Mouse (Mus musculus): ENCODE data around the gene C130026I21Rik. TPM values are rescaled to one million over a fixed set of nuclear protein-coding genes. Genes with fewer than 3 reads are reported as not detected.
"Not testable (repeated sequence)": the region's sequence is repeated elsewhere in the genome, so short reads cannot be mapped to it uniquely, and the experiment has no call there.

Gene C130026I21Rik
- polyA plus RNA-seq, 1 experiment from 2014 or later, result 0.63 TPM

GRCm38 (mm10) chr1:85178971-85179370 lies 91.4 kb downstream of the C130026I21Rik start:
- H3K4me3 ChIP-seq (replicated peaks; ENCODE audit: low read length); H3K4me1 ChIP-seq (ENCODE audit: control insufficient read depth, insufficient read depth, low read length); ATAC-seq (ENCODE audit: insufficient read depth, low FRiP score); H3K4me2 ChIP-seq (ENCODE audit: low read depth, low read length); H3K27me3 ChIP-seq (ENCODE audit: control insufficient read depth, insufficient read depth, low read length); H3K9me3 ChIP-seq (replicated peaks; ENCODE audit: control insufficient read depth, low read length); H3K9ac ChIP-seq (ENCODE audit: low read length); H3K27ac ChIP-seq (ENCODE audit: low read length); H3K36me3 ChIP-seq (ENCODE audit: control insufficient read depth, insufficient read depth, low read length): not testable (repeated sequence)
- WGBS, result 73% methylated on average over 4 of the region's 4 CpGs

DNA sequence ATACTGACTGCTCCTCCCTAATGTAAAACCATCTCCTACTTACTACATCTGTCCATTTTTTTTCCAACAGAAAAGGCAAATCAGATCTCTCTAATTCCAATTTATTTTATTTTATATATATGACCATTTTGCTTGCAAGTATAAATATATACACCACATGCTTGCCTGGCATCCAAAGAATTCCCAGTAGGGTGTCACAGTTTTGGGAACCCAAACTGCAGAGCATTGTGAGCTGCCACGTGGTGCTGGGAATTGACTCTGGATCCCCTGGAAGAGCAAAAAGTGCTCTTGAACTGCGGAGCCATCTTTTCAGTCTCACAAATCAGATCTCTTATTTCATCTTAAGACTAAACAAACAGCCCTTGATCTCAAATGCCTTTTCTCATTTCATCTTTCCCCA lies 107.5 kb downstream of the C130026I21Rik start:
- not testable (repeated sequence) for H3K4me3 ChIP-seq (replicated peaks; ENCODE audit: low read length); H3K36me3 ChIP-seq (ENCODE audit: control insufficient read depth, insufficient read depth, low read length); H3K9me3 ChIP-seq (replicated peaks; ENCODE audit: control insufficient read depth, low read length); H3K4me2 ChIP-seq (ENCODE audit: low read depth, low read length); H3K27ac ChIP-seq (ENCODE audit: low read length); H3K4me1 ChIP-seq (ENCODE audit: control insufficient read depth, insufficient read depth, low read length); ATAC-seq (ENCODE audit: insufficient read depth, low FRiP score); H3K9ac ChIP-seq (ENCODE audit: low read length); H3K27me3 ChIP-seq (ENCODE audit: control insufficient read depth, insufficient read depth, low read length)
- WGBS, result 43% methylated on average over 1 of the region's 2 CpGs

DNA sequence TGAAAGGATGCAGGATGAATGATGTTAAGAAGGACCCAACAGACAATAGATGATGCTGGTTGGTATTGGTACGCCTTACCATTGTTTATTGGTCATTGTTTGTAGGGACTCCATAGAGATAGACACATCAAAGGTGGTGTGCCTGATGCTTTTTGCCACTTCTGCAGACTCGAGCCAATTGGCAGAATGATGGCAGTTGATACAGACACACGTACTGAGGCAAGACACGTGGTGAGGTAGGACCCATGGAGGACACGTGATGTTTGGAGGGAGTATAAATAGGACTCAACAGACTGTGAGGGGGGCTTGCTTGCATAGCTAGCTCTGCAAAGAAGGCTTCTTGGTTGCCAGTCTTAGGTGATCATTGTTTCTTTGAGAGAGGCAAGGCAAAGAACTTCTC lies 115.2 kb downstream of the C130026I21Rik start:
- H3K27me3 ChIP-seq (ENCODE audit: control insufficient read depth, insufficient read depth, low read length); ATAC-seq (ENCODE audit: insufficient read depth, low FRiP score); H3K36me3 ChIP-seq (ENCODE audit: control insufficient read depth, insufficient read depth, low read length); H3K4me3 ChIP-seq (replicated peaks; ENCODE audit: low read length); H3K4me2 ChIP-seq (ENCODE audit: low read depth, low read length); H3K9me3 ChIP-seq (replicated peaks; ENCODE audit: control insufficient read depth, low read length); H3K4me1 ChIP-seq (ENCODE audit: control insufficient read depth, insufficient read depth, low read length); H3K27ac ChIP-seq (ENCODE audit: low read length); H3K9ac ChIP-seq (ENCODE audit: low read length): not testable (repeated sequence)
- 75% methylated on average over 4 of the region's 5 CpGs for WGBS

DNA sequence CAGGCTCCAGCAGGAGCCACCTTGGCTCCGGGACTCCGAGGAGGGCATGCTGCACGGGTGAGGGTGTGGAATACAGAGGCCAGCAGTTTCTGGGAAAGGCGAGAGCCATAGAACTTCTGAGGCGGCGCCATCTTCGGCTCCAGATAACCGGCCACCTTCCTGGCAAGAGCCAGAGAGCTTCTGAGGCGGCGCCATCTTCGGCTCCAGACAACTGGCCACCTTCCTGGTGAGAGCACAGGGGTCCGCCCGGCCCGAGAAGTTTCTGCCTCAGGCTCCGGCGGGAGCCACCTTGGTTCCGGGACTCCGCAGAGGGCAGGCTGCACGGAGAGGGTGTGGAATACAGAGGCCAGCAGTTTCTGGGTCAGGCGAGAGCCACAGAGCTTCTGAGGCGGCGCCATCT lies 136.7 kb downstream of the C130026I21Rik start:
- not testable (repeated sequence) for H3K36me3 ChIP-seq (ENCODE audit: control insufficient read depth, insufficient read depth, low read length); H3K27ac ChIP-seq (ENCODE audit: low read length); H3K27me3 ChIP-seq (ENCODE audit: control insufficient read depth, insufficient read depth, low read length); ATAC-seq (ENCODE audit: insufficient read depth, low FRiP score); H3K9me3 ChIP-seq (replicated peaks; ENCODE audit: control insufficient read depth, low read length); H3K4me3 ChIP-seq (replicated peaks; ENCODE audit: low read length); H3K9ac ChIP-seq (ENCODE audit: low read length); H3K4me1 ChIP-seq (ENCODE audit: control insufficient read depth, insufficient read depth, low read length); H3K4me2 ChIP-seq (ENCODE audit: low read depth, low read length)
- WGBS, result 85% methylated on average over 20 of the region's 22 CpGs

GRCm38 (mm10) chr1:85121841-85122240 lies 148.5 kb downstream of the C130026I21Rik start:
- H3K4me1 ChIP-seq (ENCODE audit: control insufficient read depth, insufficient read depth, low read length); H3K9me3 ChIP-seq (replicated peaks; ENCODE audit: control insufficient read depth, low read length); H3K27me3 ChIP-seq (ENCODE audit: control insufficient read depth, insufficient read depth, low read length); H3K9ac ChIP-seq (ENCODE audit: low read length); H3K27ac ChIP-seq (ENCODE audit: low read length); H3K4me2 ChIP-seq (ENCODE audit: low read depth, low read length); H3K36me3 ChIP-seq (ENCODE audit: control insufficient read depth, insufficient read depth, low read length); ATAC-seq (ENCODE audit: insufficient read depth, low FRiP score); H3K4me3 ChIP-seq (replicated peaks; ENCODE audit: low read length): not testable (repeated sequence)
- 89% methylated on average over 4 of the region's 4 CpGs for WGBS

DNA sequence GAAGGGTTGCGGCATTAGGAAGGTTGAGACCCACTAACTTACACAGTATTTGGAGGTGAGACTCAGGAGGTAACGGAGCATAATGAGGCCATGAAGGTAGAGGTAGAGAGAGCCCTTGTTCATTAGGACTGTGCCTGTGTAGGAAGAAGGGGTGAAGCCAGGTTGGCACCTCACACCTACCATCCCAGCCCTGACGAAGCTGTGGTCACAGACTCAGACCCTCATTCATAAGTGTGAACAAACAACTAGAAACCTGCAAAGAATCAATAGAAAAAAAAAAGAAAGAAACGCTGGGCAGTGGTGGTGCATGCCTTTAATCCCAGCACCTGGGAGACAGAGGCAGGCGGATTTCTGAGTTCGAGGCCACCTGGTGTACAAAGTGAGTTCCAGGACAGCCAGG lies 152.0 kb downstream of the C130026I21Rik start:
- H3K27me3 ChIP-seq (ENCODE audit: control insufficient read depth, insufficient read depth, low read length); H3K4me1 ChIP-seq (ENCODE audit: control insufficient read depth, insufficient read depth, low read length); H3K36me3 ChIP-seq (ENCODE audit: control insufficient read depth, insufficient read depth, low read length); ATAC-seq (ENCODE audit: insufficient read depth, low FRiP score); H3K4me2 ChIP-seq (ENCODE audit: low read depth, low read length); H3K9ac ChIP-seq (ENCODE audit: low read length); H3K4me3 ChIP-seq (replicated peaks; ENCODE audit: low read length); H3K27ac ChIP-seq (ENCODE audit: low read length); H3K9me3 ChIP-seq (replicated peaks; ENCODE audit: control insufficient read depth, low read length): not testable (repeated sequence)
- WGBS, result 70% methylated on average over 5 of the region's 6 CpGs

GRCm38 (mm10) chr1:85117537-85117936 lies 152.8 kb downstream of the C130026I21Rik start:
- H3K4me2 ChIP-seq (ENCODE audit: low read depth, low read length); H3K4me1 ChIP-seq (ENCODE audit: control insufficient read depth, insufficient read depth, low read length); H3K9me3 ChIP-seq (replicated peaks; ENCODE audit: control insufficient read depth, low read length); H3K9ac ChIP-seq (ENCODE audit: low read length); ATAC-seq (ENCODE audit: insufficient read depth, low FRiP score); H3K27me3 ChIP-seq (ENCODE audit: control insufficient read depth, insufficient read depth, low read length); H3K36me3 ChIP-seq (ENCODE audit: control insufficient read depth, insufficient read depth, low read length); H3K4me3 ChIP-seq (replicated peaks; ENCODE audit: low read length); H3K27ac ChIP-seq (ENCODE audit: low read length): not testable (repeated sequence)
- WGBS, result 48% methylated on average over 4 of the region's 6 CpGs

DNA sequence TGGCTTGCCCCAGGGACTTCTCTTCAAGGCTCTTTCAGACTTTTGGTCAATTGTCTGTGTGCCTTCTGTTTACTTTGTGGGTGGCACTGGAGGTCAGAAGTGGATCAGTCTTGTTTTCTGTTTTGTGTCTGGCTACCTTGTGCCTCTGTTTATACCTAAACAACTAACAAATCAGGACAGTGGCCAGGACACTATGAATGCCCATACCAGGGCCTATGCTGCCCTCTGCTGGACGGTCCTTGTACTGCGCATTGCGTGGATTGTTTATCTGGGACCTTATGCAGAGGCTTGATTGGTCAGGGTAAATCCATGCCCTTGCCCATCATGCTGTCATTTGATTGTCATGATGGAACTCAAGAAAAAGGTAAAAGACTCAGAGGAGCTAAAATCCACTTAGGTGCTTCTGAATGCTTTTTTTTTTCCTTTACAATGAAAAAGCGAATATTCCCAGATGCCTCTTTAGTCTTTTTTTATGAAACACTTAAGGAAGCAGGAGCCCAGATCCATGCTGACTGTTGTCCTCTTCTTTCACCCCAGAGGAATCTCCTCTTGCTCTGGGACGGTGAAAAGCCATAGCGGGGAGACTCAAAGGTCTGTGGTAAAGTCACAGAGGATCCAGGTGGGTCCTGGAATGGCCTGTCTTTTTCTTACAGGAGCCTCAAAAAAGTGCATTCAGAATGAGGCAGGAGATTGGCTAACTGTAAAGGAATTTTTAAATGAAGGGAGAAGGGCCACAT lies 155.5 kb downstream of the C130026I21Rik start:
- H3K9ac ChIP-seq (ENCODE audit: low read length); H3K36me3 ChIP-seq (ENCODE audit: control insufficient read depth, insufficient read depth, low read length); ATAC-seq (ENCODE audit: insufficient read depth, low FRiP score); H3K27ac ChIP-seq (ENCODE audit: low read length); H3K27me3 ChIP-seq (ENCODE audit: control insufficient read depth, insufficient read depth, low read length); H3K4me1 ChIP-seq (ENCODE audit: control insufficient read depth, insufficient read depth, low read length); H3K9me3 ChIP-seq (replicated peaks; ENCODE audit: control insufficient read depth, low read length); H3K4me3 ChIP-seq (replicated peaks; ENCODE audit: low read length); H3K4me2 ChIP-seq (ENCODE audit: low read depth, low read length): not testable (repeated sequence)
- 49% methylated on average over 6 of the region's 6 CpGs for WGBS

- H3K9ac ChIP-seq (ENCODE audit: low read length), result not testable (repeated sequence)
- whole genome bisulfite sequencing, result 74% methylated on average over 3 of the region's 3 CpGs
- ATAC-seq (ENCODE audit: insufficient read depth, low FRiP score), result 0 out of 2 replicates have a peak, but pooled peaks have one; percentile 33
Observed at GRCm38 (mm10) chr1:85114078-85114477, 156.3 kb downstream of the C130026I21Rik start.

More at GRCm38 (mm10) chr1:85114078-85114477, 156.3 kb downstream of the C130026I21Rik start:
- not testable (repeated sequence) for H3K4me3 ChIP-seq (replicated peaks; ENCODE audit: low read length); H3K4me2 ChIP-seq (ENCODE audit: low read depth, low read length); H3K4me1 ChIP-seq (ENCODE audit: control insufficient read depth, insufficient read depth, low read length); H3K9me3 ChIP-seq (replicated peaks; ENCODE audit: control insufficient read depth, low read length); H3K27ac ChIP-seq (ENCODE audit: low read length); H3K27me3 ChIP-seq (ENCODE audit: control insufficient read depth, insufficient read depth, low read length); H3K36me3 ChIP-seq (ENCODE audit: control insufficient read depth, insufficient read depth, low read length)

Data from stomach, embryonic 16.5 days (tissue).